22 mouse cellular contexts compared by ENCODE assay signal in the genomic region with DNA sequence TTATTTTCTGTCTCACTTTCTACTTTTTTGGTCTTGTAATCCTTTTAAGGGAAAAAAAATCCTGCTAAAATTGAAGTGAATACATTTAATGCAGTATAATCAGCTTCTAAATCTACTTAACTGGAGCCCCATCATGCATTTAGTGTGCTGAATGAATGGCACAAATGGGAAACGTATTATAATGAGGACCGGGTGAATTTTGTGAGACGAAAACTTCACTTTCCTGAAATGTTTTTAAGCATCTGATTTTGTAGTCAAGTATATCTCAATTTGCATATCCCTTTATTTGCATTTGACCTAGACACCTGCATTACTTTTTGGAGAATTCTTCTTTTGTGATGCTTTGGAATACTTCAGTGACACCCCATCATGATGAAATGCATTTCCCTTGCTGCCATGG.
A peak's percentile ranks its signal among the peaks of the same experiment; 100 is the strongest.
DNase-seq lines count a peak whose midpoint lies in the region; ATAC-seq and TF ChIP-seq lines count a peak whose summit lies in the region.
"Had no signal": no experiment of that assay in that cellular context is flagged by ENCODE, and none has a peak within 500 bp of the region (broad histone marks: within the 10 kb centered on the region; RNA-seq: fewer than 3 reads in every experiment).

No protein-coding gene starts in this region.

- H3K9me3 ChIP-seq in forebrain, embryonic 14.5 days (replicated peaks; ENCODE audit: control insufficient read depth, low read length), result no peaks in the 10 kb centered on the region
- no peaks in the 10 kb centered on the region for H3K9me3 ChIP-seq in forebrain, embryonic 15.5 days
- H3K9me3 ChIP-seq in midbrain, embryonic 11.5 days (ENCODE audit: control insufficient read depth, low read length), result no peaks in the 10 kb centered on the region
- no peaks in the 10 kb centered on the region for H3K9me3 ChIP-seq in midbrain, postnatal 0 days (ENCODE audit: low read length)

- WGBS in forebrain, embryonic 14.5 days, result 25% methylated on average over 3 of the region's 3 CpGs
- 23% methylated on average over 3 of the region's 3 CpGs for WGBS in forebrain, embryonic 15.5 days
- 61% methylated on average over 3 of the region's 3 CpGs for WGBS in midbrain, embryonic 11.5 days
- 23% methylated on average over 3 of the region's 3 CpGs for WGBS in midbrain, postnatal 0 days

- 0 out of 2 replicates have a peak, but pooled peaks cover 2% of the 10 kb centered on the region for H3K4me1 ChIP-seq in forebrain, embryonic 14.5 days (ENCODE audit: control insufficient read depth, insufficient read depth, low read length)
- no peaks in the 10 kb centered on the region for H3K4me1 ChIP-seq in forebrain, embryonic 15.5 days
- no peaks in the 10 kb centered on the region for H3K4me1 ChIP-seq in midbrain, embryonic 11.5 days (ENCODE audit: control insufficient read depth, insufficient read depth, low read length)
- H3K4me1 ChIP-seq in midbrain, postnatal 0 days (ENCODE audit: insufficient read depth, low read length), result no peaks in the 10 kb centered on the region

- no peaks in the 10 kb centered on the region for H3K27me3 ChIP-seq in forebrain, embryonic 14.5 days (replicated peaks; ENCODE audit: control insufficient read depth, insufficient read depth, low read length)
- no peaks in the 10 kb centered on the region for H3K27me3 ChIP-seq in forebrain, embryonic 15.5 days
- no peaks in the 10 kb centered on the region for H3K27me3 ChIP-seq in midbrain, embryonic 11.5 days (ENCODE audit: control insufficient read depth, insufficient read depth, low read length)
- no peaks in the 10 kb centered on the region for H3K27me3 ChIP-seq in midbrain, postnatal 0 days (ENCODE audit: insufficient read depth, low read length)
- H3K27me3 ChIP-seq: CH12.LX had no signal

- no peak for TF ChIP-seq POLR2A in brain, embryonic 14.5 days (IDR thresholded peaks at IDR 0.05; ENCODE audit: borderline replicate concordance, extremely low read depth, insufficient read depth, insufficient read length, poor library complexity, severe bottlenecking)

- no peak for TF ChIP-seq CTCF in midbrain, postnatal 0 days (IDR thresholded peaks at IDR 0.05)
- no peak for TF ChIP-seq CTCF in brain, embryonic 14.5 days (IDR thresholded peaks at IDR 0.05; ENCODE audit: borderline replicate concordance, extremely low read depth, insufficient read depth, insufficient read length)

- ATAC-seq in forebrain, embryonic 14.5 days, result no peak
- ATAC-seq in forebrain, embryonic 15.5 days (replicated peaks), result no peak
- no peak for ATAC-seq in midbrain, embryonic 11.5 days (ENCODE audit: low FRiP score)
- no peak for ATAC-seq in midbrain, postnatal 0 days (ENCODE audit: low FRiP score)
- ATAC-seq: activated CD4-positive, CD25-positive, alpha-beta regulatory T cell, adult 4 months; CD4-positive, CD25-positive, alpha-beta regulatory T cell, adult 4 months; Patski had no signal

- no peak overlapping the region for H3K4me3 ChIP-seq in forebrain, embryonic 14.5 days (ENCODE audit: low read depth, low read length)
- no peak overlapping the region for H3K4me3 ChIP-seq in forebrain, embryonic 15.5 days
- H3K4me3 ChIP-seq in midbrain, embryonic 11.5 days (ENCODE audit: low read depth, low read length), result no peak overlapping the region
- H3K4me3 ChIP-seq in midbrain, postnatal 0 days (ENCODE audit: low read depth, low read length), result no peak overlapping the region

- no peak overlapping the region for H3K4me2 ChIP-seq in forebrain, embryonic 14.5 days (ENCODE audit: low read length)
- H3K4me2 ChIP-seq in forebrain, embryonic 15.5 days (replicated peaks), result no peak overlapping the region
- H3K4me2 ChIP-seq in midbrain, embryonic 11.5 days, result no peak overlapping the region
- no peak overlapping the region for H3K4me2 ChIP-seq in midbrain, postnatal 0 days (ENCODE audit: low read depth, low read length, poor library complexity, severe bottlenecking)

- H3K36me3 ChIP-seq in forebrain, embryonic 14.5 days (ENCODE audit: control insufficient read depth, insufficient read depth, low read length), result no peaks in the 10 kb centered on the region
- no peaks in the 10 kb centered on the region for H3K36me3 ChIP-seq in forebrain, embryonic 15.5 days
- H3K36me3 ChIP-seq in midbrain, embryonic 11.5 days (ENCODE audit: control insufficient read depth, insufficient read depth, low read length), result no peaks in the 10 kb centered on the region
- no peaks in the 10 kb centered on the region for H3K36me3 ChIP-seq in midbrain, postnatal 0 days (ENCODE audit: insufficient read depth, low read length)
- H3K36me3 ChIP-seq: G1E had no signal

- H3K27ac ChIP-seq in forebrain, embryonic 14.5 days (ENCODE audit: low read depth, low read length), result no peak overlapping the region
- H3K27ac ChIP-seq in forebrain, embryonic 15.5 days (replicated peaks), result no peak overlapping the region
- H3K27ac ChIP-seq in midbrain, embryonic 11.5 days (ENCODE audit: low read depth, low read length), result no peak overlapping the region
- no peak overlapping the region for H3K27ac ChIP-seq in midbrain, postnatal 0 days (ENCODE audit: low read depth, low read length)

- peak; percentile 53 for DNase-seq in forebrain, embryonic 14.5 days (ENCODE audit: low spot score)
- peak; percentile 62 for DNase-seq in midbrain, embryonic 11.5 days (ENCODE audit: low spot score, missing footprints)
- no peak for DNase-seq in midbrain, postnatal 0 days (ENCODE audit: low spot score)
- peak; percentile 64 for DNase-seq in brain, embryonic 14.5 days (ENCODE audit: low read depth)
- no peak for DNase-seq in kidney, postnatal 10 days
- DNase-seq: adrenal gland, adult 2 months; adrenal gland, adult 8-10 months; adrenal gland, postnatal 10 days; adrenal gland, postnatal 14 days; adrenal gland, postnatal 25 days; adrenal gland, postnatal 36 days; B cell, adult 2 months; cerebellum, adult 11 months; cerebellum, adult 11-12 months; cerebellum, adult 18-20 months; cerebellum, adult 2 months had no signal

- H3K9ac ChIP-seq in forebrain, embryonic 14.5 days (ENCODE audit: low read length), result no peak overlapping the region
- no peak overlapping the region for H3K9ac ChIP-seq in forebrain, embryonic 15.5 days (replicated peaks)
- H3K9ac ChIP-seq in midbrain, embryonic 11.5 days (ENCODE audit: low read length), result no peak overlapping the region
- H3K9ac ChIP-seq in midbrain, postnatal 0 days (replicated peaks; ENCODE audit: low read length, poor library complexity, severe bottlenecking), result no peak overlapping the region

Comparison
In these comparisons a context has a peak if more than half of its experiments do, and no peak if none do; other contexts are left out.
1. DNase-seq: peak in forebrain, embryonic 14.5 days (single experiment), midbrain, embryonic 11.5 days (single experiment) and brain, embryonic 14.5 days (single experiment); none in midbrain, postnatal 0 days (single experiment) and kidney, postnatal 10 days (single experiment).